Mouse (Mus musculus) forebrain, embryonic 16.5 days (tissue): ENCODE measurements around the gene Vmn2r77. TPM values are rescaled to one million over a fixed set of nuclear protein-coding genes. Genes with fewer than 3 reads are reported as not detected.

Experiments used
- polyA plus RNA-seq: library from polyadenylated mRNA; unstranded; fragments of >200 nt; fragmentation: Nextera tagmentation; extraction: Ambion mirVana; gene quantifications from 2 replicates; pipeline ENCODE4 v1.2.1, GENCODE M21; 2015

Gene Vmn2r77
- polyA plus RNA-seq, 1 experiment from 2014 or later, result not detected

Other genes with a start within 250 kb of the Vmn2r77 start
- not detected in 2 replicates for gene Olfr295, start 211.2 kb upstream of the Vmn2r77 start, polyA plus RNA-seq
- gene Olfr294, start 178.4 kb upstream of the Vmn2r77 start, polyA plus RNA-seq, result not detected in 2 replicates
- not detected in 2 replicates for gene Olfr293, start 146.0 kb upstream of the Vmn2r77 start, polyA plus RNA-seq
- gene Olfr292, start 106.7 kb upstream of the Vmn2r77 start, polyA plus RNA-seq, result not detected in 2 replicates
- gene Folh1, start 19.1 kb upstream of the Vmn2r77 start, polyA plus RNA-seq, result 0.45 and 0.75 TPM in 2 replicates
- gene Vmn2r78, start 120.1 kb downstream of the Vmn2r77 start, polyA plus RNA-seq, result not detected in 2 replicates
- gene Vmn2r79, start 201.1 kb downstream of the Vmn2r77 start, polyA plus RNA-seq, result not detected in 2 replicates